Mouse (Mus musculus) liver, postnatal 0 days (tissue): ENCODE measurements around the gene Marc1. TPM values are rescaled to one million over a fixed set of nuclear protein-coding genes. Genes with fewer than 3 reads are reported as not detected.
A peak's percentile ranks its signal among the peaks of the same experiment; 100 is the strongest.

Experiments
- ATAC-seq: fragments of 200-750 bp; cut with Nextera tagmentation; 2 replicates; pipeline ENCODE4 v1.8.0; 2017; ENCODE audit warnings: mild to moderate bottlenecking, moderate library complexity
- DNase-seq: peaks from one replicate; pipeline ENCODE4 v3.0.0-alpha.2; 2016
- H3K27ac ChIP-seq: fragments of 300-500 bp; sonication (generic); 2 replicates; pipeline ENCODE4 v1.5.1; 2014; ENCODE audit warnings: antibody characterized with exemption, moderate library complexity, mild to moderate bottlenecking, low read depth
- H3K27me3 ChIP-seq: fragments of 300-500 bp; sonication (generic); 2 replicates; pipeline ENCODE4 v1.6.1; 2014; ENCODE audit warnings: low read length, control low read depth, mixed read lengths; ENCODE audit not compliant: insufficient read depth
- H3K36me3 ChIP-seq: fragments of 300-500 bp; sonication (generic); replicated peaks from 2 replicates; pipeline ENCODE4 v1.6.1; 2014; ENCODE audit warnings: mild to moderate bottlenecking, control low read depth, low read length, moderate library complexity, mixed read lengths; ENCODE audit not compliant: insufficient read depth
- H3K4me1 ChIP-seq: fragments of 300-500 bp; sonication (generic); 2 replicates; pipeline ENCODE4 v1.6.1; 2014; ENCODE audit warnings: antibody characterized with exemption, mild to moderate bottlenecking, control low read depth; ENCODE audit not compliant: insufficient read depth
- H3K4me2 ChIP-seq: fragments of 300-500 bp; sonication (generic); 2 replicates; pipeline ENCODE4 v1.6.1; 2014; ENCODE audit warnings: low read depth, mild to moderate bottlenecking, low read length, moderate library complexity, mixed read lengths
- H3K4me3 ChIP-seq: fragments of 300-500 bp; sonication (generic); 2 replicates; pipeline ENCODE4 v1.5.1; 2014; ENCODE audit warnings: low read depth, low read length
- H3K9ac ChIP-seq: fragments of 300-500 bp; sonication (generic); replicated peaks from 2 replicates; pipeline ENCODE4 v1.6.1; 2014; ENCODE audit warnings: mild to moderate bottlenecking, moderate library complexity
- H3K9me3 ChIP-seq: fragments of 300-500 bp; sonication (generic); 2 replicates; pipeline ENCODE4 v1.6.1; 2016; ENCODE audit warnings: mild to moderate bottlenecking, control low read depth, low read length, mixed read lengths
- CTCF ChIP-seq: sonication (generic); IDR thresholded peaks from 2 replicates; pipeline ENCODE4 v1.5.1; 2016; ENCODE audit warnings: antibody characterized with exemption, low read depth
- EP300 ChIP-seq: IDR thresholded peaks from 2 replicates; pipeline ENCODE4 v1.6.1; 2016; ENCODE audit warnings: antibody characterized with exemption, low read depth, mild to moderate bottlenecking
- WGBS: fragments of 180-500 bp; shearing (Covaris S2); extraction: QIAGEN DNeasy Blood & Tissue Kit; methylation state at CpG from one replicate; pipeline ENCODE4 v1.1.7; 2014; ENCODE audit not compliant: insufficient replicate concordance; 5-methylcytosine and 5-hydroxymethylcytosine counted together
- polyA plus RNA-seq: library from polyadenylated mRNA; unstranded; fragments of >200 nt; fragmentation: Nextera tagmentation; extraction: Ambion mirVana; gene quantifications from 2 replicates; pipeline ENCODE4 v1.2.1, GENCODE M21; 2015

Gene Marc1
- polyA plus RNA-seq, 1 experiment from 2014 or later, result 204 TPM

DNA sequence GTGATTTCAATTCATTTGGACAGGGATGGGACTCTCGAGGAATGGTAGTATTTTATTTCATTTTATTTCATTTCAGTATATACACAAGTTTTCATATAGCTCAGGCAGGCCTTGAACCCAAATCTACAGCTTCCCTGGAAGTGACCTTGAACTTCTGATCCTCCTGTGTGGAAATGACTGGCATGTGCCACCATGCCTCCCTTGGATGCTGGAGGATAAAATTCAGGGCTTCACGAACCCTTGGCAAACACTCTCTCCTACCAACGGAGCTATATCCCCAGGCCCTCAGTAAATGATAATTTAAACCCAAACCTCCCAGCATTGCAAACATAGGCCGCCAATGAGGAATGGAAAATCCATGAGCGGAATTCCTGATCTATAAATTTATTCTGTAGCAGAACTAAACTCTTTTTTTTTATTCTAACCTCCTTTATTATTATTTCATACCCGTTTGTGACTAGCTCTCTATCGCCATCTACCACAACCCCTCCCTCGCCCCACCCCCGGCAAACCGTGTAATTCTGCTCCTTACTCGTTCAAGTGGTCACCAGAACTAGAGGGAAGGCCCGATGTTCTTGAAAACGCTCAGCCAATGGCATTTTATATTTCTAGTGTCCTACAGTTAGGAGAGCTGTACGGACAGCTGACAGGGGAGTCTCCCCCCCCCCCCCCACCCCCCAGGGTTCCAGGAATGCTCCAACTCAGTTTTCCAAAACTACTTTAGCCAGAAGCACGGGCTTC, 33.4 kb upstream of the Marc1 start:
- peaks cover 37% of the 10 kb centered on the region for H3K4me1 ChIP-seq
- TF ChIP-seq EP300, result no peak
- TF ChIP-seq CTCF, result peak; percentile 38
- peak; percentile 64 for DNase-seq

DNA sequence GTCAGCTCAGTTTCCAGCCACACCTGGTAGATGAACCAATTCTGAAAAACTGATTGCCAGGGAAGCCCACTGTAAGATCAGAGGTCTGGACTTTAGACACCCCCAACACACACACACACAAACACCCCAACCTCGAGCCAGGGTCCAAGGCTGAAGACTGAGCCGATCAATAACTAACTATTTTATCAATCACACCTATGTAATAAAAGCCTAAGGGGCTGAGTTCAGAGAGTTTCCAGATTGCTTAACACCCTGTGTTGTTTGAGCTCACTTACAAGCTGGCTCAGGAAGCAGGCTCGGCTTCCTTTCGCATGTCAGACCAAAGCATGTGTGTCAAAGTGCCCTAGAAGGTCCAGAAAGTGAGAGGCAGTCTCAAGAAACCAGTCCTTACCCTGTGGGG, 26.5 kb upstream of the Marc1 start:
- H3K27ac ChIP-seq, result peak overlapping the region; percentile 55

More for the DNA sequence above, 33.4 kb upstream of the Marc1 start:
- Histone ChIP-seq H3K27ac (peak overlapping the region; percentile 93), H3K9me3 (no peaks in the 10 kb centered on the region), H3K4me2 (peak overlapping the region; percentile 91), H3K36me3 (peaks cover 11% of the 10 kb centered on the region; the same call in 1 of the 2 replicates), H3K27me3 (no peaks in the 10 kb centered on the region), H3K9ac (peak overlapping the region; percentile 89), H3K4me3 (peak overlapping the region; percentile 82)
- no peak for ATAC-seq
- WGBS, result 13% methylated on average over 15 of the region's 15 CpGs

DNA sequence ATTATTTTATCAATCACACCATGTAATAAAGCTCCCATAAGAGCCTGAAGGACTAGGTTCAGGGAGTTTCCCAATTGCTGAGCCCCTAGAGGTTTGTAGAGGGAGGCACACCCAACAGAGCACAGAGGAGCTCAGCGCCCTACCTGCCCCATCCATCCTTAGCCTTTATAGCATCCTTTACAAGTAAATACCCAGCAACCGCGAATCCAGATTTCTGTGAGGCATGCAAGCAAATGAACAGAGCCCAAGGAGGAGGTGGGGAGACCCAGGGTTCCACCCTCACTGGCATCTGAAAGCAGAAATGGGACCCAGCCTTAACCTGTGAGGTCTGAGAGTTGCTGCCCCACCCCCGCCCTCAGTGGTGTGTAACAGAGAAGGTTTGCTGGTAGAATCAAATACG, 25.2 kb upstream of the Marc1 start:
- DNase-seq, result no peak
- 76% methylated on average over 5 of the region's 5 CpGs for WGBS
- H3K4me1 ChIP-seq, result peaks cover 7% of the 10 kb centered on the region
- ATAC-seq, result no peak
- H3K36me3 ChIP-seq, result peaks cover 46% of the 10 kb centered on the region
- H3K4me2 ChIP-seq, result no peak overlapping the region
- no peak overlapping the region for H3K27ac ChIP-seq
- no peak for TF ChIP-seq CTCF
- TF ChIP-seq EP300, result no peak
- no peak overlapping the region for H3K4me3 ChIP-seq
- no peaks in the 10 kb centered on the region for H3K27me3 ChIP-seq
- H3K9ac ChIP-seq, result no peak overlapping the region
- no peaks in the 10 kb centered on the region for H3K9me3 ChIP-seq

More for the DNA sequence above, 26.5 kb upstream of the Marc1 start:
- DNase-seq, result no peak
- peaks cover 35% of the 10 kb centered on the region for H3K36me3 ChIP-seq
- no peaks in the 10 kb centered on the region for H3K27me3 ChIP-seq
- no peak overlapping the region for H3K4me2 ChIP-seq
- peaks cover 18% of the 10 kb centered on the region for H3K4me1 ChIP-seq
- peak; percentile 58 for ATAC-seq
- 54% methylated on average over 4 of the region's 4 CpGs for WGBS
- H3K9ac ChIP-seq, result peak overlapping the region; percentile 22; the same call in 1 of the 2 replicates
- no peaks in the 10 kb centered on the region for H3K9me3 ChIP-seq
- no peak overlapping the region for H3K4me3 ChIP-seq
- TF ChIP-seq CTCF (no peak), EP300 (peak; percentile 19; the same call in 1 of the 2 replicates)

DNA sequence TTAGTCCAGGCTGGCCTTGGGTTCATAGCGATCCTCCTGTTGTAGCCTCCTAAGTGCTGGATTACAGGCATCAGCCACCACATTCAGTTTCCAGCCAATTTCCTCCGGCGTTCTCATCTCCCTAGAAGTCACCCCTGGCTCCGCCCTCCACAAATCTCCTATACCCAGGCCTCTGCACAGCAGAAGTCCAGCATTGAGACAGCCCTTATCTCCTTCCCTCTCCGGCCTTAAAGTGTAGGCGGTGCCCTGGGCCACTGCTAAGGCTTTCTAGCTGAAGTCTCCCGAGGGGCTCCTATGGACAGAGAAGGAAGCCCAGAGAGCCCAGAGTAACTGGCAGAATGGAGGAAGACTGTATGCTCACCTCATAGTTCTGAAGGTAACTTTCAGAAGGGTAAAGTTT, 22.4 kb upstream of the Marc1 start:
- no peak for ATAC-seq
- Histone ChIP-seq H3K27ac (no peak overlapping the region), H3K27me3 (no peaks in the 10 kb centered on the region), H3K4me3 (no peak overlapping the region), H3K4me1 (no peaks in the 10 kb centered on the region), H3K9me3 (no peaks in the 10 kb centered on the region), H3K36me3 (peaks cover 52% of the 10 kb centered on the region), H3K4me2 (no peak overlapping the region), H3K9ac (no peak overlapping the region)
- WGBS, result 79% methylated on average over 7 of the region's 7 CpGs
- DNase-seq, result no peak
- TF ChIP-seq EP300 (no peak), CTCF (no peak)

DNA sequence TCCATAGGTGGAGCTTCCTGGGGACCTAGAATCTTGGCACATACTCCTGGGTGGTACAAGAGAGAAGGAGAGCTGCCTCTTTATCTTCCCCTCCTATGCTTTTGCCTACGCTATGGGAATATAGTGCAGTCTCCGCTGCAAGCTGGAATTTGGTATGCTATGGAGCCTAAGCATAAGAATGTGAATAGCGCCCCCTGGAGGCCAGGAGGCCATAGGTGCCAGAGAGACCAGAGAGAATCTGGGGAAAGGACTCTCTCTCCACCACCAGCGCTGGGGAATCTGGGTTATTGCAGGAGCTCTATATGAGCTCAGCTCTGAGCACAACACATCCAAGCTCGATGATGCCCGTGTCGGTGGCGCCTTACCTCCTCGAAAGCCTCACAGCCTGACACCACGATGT, 21.1 kb upstream of the Marc1 start:
- TF ChIP-seq CTCF, result peak; percentile 69
- TF ChIP-seq EP300, result no peak
- Histone ChIP-seq H3K4me1 (no peaks in the 10 kb centered on the region), H3K36me3 (peaks cover 54% of the 10 kb centered on the region), H3K27ac (no peak overlapping the region), H3K27me3 (no peaks in the 10 kb centered on the region), H3K4me3 (no peak overlapping the region), H3K4me2 (no peak overlapping the region), H3K9me3 (no peaks in the 10 kb centered on the region), H3K9ac (no peak overlapping the region)
- DNase-seq, result no peak
- WGBS, result 83% methylated on average over 10 of the region's 10 CpGs
- ATAC-seq, result no peak

DNA sequence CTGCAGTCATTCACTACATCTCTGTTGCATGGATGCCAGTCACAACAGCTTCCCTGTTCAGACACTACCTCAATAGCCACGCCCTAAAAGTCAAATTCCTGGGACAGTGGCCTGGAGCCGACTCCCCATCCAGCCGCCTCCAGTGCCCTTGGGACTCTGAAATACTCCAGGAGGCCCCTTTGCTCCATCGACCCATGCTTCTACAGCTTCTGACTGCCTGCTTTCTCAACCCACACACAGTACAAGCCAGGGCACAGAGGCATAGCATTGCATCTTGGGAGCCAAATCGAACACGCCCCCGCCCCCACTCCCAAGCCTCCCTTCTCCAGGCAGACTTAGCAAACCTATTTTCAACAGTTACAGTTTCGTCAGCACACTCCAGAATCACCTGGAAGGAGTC, 18.8 kb upstream of the Marc1 start:
- Histone ChIP-seq H3K36me3 (peaks cover 49% of the 10 kb centered on the region), H3K27ac (peak overlapping the region; percentile 96; the same call in 1 of the 2 replicates)
- 73% methylated on average over 8 of the region's 8 CpGs for WGBS

More for the DNA sequence above, 18.8 kb upstream of the Marc1 start:
- DNase-seq (no peak), ATAC-seq (no peak)
- Histone ChIP-seq H3K9ac (no peak overlapping the region), H3K27me3 (no peaks in the 10 kb centered on the region), H3K4me1 (peaks cover under 1% of the 10 kb centered on the region), H3K4me2 (no peak overlapping the region), H3K9me3 (no peaks in the 10 kb centered on the region), H3K4me3 (no peak overlapping the region)
- TF ChIP-seq EP300 (no peak), CTCF (no peak)
